ENCODE assay signal across 8 mouse cellular contexts in the genomic region with DNA sequence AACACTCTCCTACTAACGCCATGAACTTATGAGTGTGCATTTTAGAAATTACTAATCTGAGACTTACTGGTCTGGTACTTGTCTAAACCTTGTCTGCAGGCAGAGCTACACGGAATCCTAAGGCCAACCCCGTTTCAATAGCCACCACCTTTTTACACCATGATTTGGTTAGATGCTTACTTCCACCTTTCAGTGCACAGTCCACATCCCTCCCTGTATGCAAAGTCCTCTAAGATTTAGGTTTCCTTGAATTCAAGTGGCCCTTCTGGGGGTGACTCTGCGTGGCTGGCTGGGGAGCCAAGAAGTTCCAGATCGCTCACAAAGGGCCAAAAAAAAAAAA. TPM values are rescaled to one million over a fixed set of nuclear protein-coding genes. Genes with fewer than 3 reads are reported as not detected.
A peak's percentile ranks its signal among the peaks of the same experiment; 100 is the strongest.
DNase-seq lines count a peak whose midpoint lies in the region; ATAC-seq and TF ChIP-seq lines count a peak whose summit lies in the region.

No protein-coding gene starts in this region.

- TF ChIP-seq RAD21 in CH12.LX (IDR thresholded peaks at IDR 0.05; ENCODE audit: low read depth, low read length) = no peak

- no peak for ATAC-seq in forebrain, postnatal 0 days

- in situ Hi-C loops in CH12.LX (cut with MboI; ENCODE audit: low pct_ligation_motif_present, low pct_unique_long_range_greater_than_20kb, low sequenced_read_pairs) = no loop called here

- dilution Hi-C loops in CH12.LX (cut with MboI; ENCODE audit: extremely low pct_ligation_motif_present, extremely low pct_unique_long_range_greater_than_20kb, low sequenced_read_pairs) = no loop called here

- intact Hi-C loops in heart, adult 2 months (cut with DNase I) = loop anchor here (2.0 kb wide), 2 partner anchors 31 to 55 kb away; partner anchors contain the start of gene D230025D16Rik
- intact Hi-C loops in heart, postnatal 10 days (cut with DNase I) = loop anchor here (5.0 kb wide), 1 partner anchor 47 kb away; no protein-coding TSS in a partner anchor

- H3K36me3 ChIP-seq in heart, adult 2 months (ENCODE audit: control insufficient read depth, insufficient read depth, low read length) = peaks cover 7% of the 10 kb centered on the region
- H3K36me3 ChIP-seq in CH12.LX (replicated peaks in 1 of 2; ENCODE audit: control insufficient read depth in 1 of 2, insufficient read depth in 1 of 2, low read length in 1 of 2) (peaks cover 4 to 16% of the 10 kb centered on the region in 2 experiments), macrophage (ENCODE audit: inconsistent target) (no peaks in the 10 kb centered on the region)
- no peaks in the 10 kb centered on the region for H3K36me3 ChIP-seq in forebrain, postnatal 0 days (ENCODE audit: insufficient read depth)

- no peaks in the 10 kb centered on the region for H3K79me2 ChIP-seq in heart, adult 2 months (replicated peaks; ENCODE audit: control insufficient read depth, insufficient read depth, low read length)
- H3K79me2 ChIP-seq in CH12.LX (replicated peaks; ENCODE audit: control insufficient read depth, extremely low read depth, insufficient read depth, poor library complexity, severe bottlenecking) = peaks cover 32% of the 10 kb centered on the region
- peaks cover 28% of the 10 kb centered on the region for H3K79me2 ChIP-seq in macrophage (ENCODE audit: inconsistent target)

- H3K4me3 ChIP-seq in heart, adult 2 months = peak overlapping the region; percentile 93
- H3K4me3 ChIP-seq in CH12.LX (replicated peaks in 1 of 3; ENCODE audit: low read depth in 2 of 3, low read length in 2 of 3, poor library complexity in 1 of 3) (peak overlapping the region; percentile 37 to 87 (median 56)), macrophage (ENCODE audit: inconsistent target) (peak overlapping the region; percentile 33)
- peak overlapping the region; percentile 97 for H3K4me3 ChIP-seq in forebrain, postnatal 0 days (ENCODE audit: low read depth, low read length)

- H3K4me2 ChIP-seq in CH12.LX (ENCODE audit: insufficient read depth, low read depth, poor library complexity, severe bottlenecking) = peak overlapping the region; percentile 82
- peak overlapping the region; percentile 74 for H3K4me2 ChIP-seq in forebrain, postnatal 0 days (ENCODE audit: low read depth)

- peak overlapping the region; percentile 83 for H3K9ac ChIP-seq in heart, adult 2 months (ENCODE audit: low read depth, low read length)
- H3K9ac ChIP-seq in CH12.LX (ENCODE audit: insufficient read depth, low read depth) = peak overlapping the region; percentile 43
- peak overlapping the region; percentile 77 for H3K9ac ChIP-seq in forebrain, postnatal 0 days

- DNase-seq in heart, adult 2 months = no peak
- DNase-seq in heart, postnatal 10 days = no peak
- DNase-seq in CH12.LX (ENCODE audit: extremely low read depth) = no peak
- DNase-seq in forebrain, postnatal 0 days = no peak
- DNase-seq in ovary, postnatal 14 days (ENCODE audit: low spot score) = no peak
- no peak for DNase-seq in thymus, postnatal 4 days
- DNase-seq in kidney, postnatal 4 days = no peak

- H3K4me1 ChIP-seq in heart, adult 2 months (ENCODE audit: control insufficient read depth, insufficient read depth, low read length) = peaks cover 1% of the 10 kb centered on the region; the same call in 1 of the 2 replicates
- peaks cover 4 to 29% of the 10 kb centered on the region in 2 experiments for H3K4me1 ChIP-seq in CH12.LX (ENCODE audit: control insufficient read depth in 1 of 2, insufficient read depth in 2 of 2)
- no peaks in the 10 kb centered on the region for H3K4me1 ChIP-seq in forebrain, postnatal 0 days (ENCODE audit: insufficient read depth)

- TF ChIP-seq EP300 in heart, adult 2 months (IDR thresholded peaks at IDR 0.05; ENCODE audit: insufficient read depth, low read depth, low read length) = no peak
- peak; percentile 43; the same call in 1 of the 2 replicates for TF ChIP-seq EP300 in CH12.LX (IDR thresholded peaks at IDR 0.05; ENCODE audit: low read length)

- TF ChIP-seq CTCF in heart, adult 2 months (IDR thresholded peaks at IDR 0.05) = no peak
- no peak for TF ChIP-seq CTCF in CH12.LX (conservative IDR thresholded peaks at IDR 0.05 in 1 of 2, IDR thresholded peaks at IDR 0.05 in 1 of 2; ENCODE audit: low read depth in 2 of 2, low read length in 2 of 2)
- TF ChIP-seq CTCF in forebrain, postnatal 0 days (IDR thresholded peaks at IDR 0.05; ENCODE audit: low read depth) = no peak

- H3K27me3 ChIP-seq in heart, adult 2 months (ENCODE audit: control insufficient read depth, insufficient read depth, low read length) = no peaks in the 10 kb centered on the region
- no peaks in the 10 kb centered on the region for H3K27me3 ChIP-seq in CH12.LX (replicated peaks)
- no peaks in the 10 kb centered on the region for H3K27me3 ChIP-seq in forebrain, postnatal 0 days (ENCODE audit: insufficient read depth, low read length)

- peak overlapping the region; percentile 94 for H3K27ac ChIP-seq in heart, adult 2 months
- peak overlapping the region; percentile 75 for H3K27ac ChIP-seq in CH12.LX (ENCODE audit: insufficient read depth, low read depth)
- peak overlapping the region; percentile 88 for H3K27ac ChIP-seq in forebrain, postnatal 0 days (ENCODE audit: low read depth, low read length)
- H3K27ac ChIP-seq in macrophage = peak overlapping the region; percentile 52

- no peak for TF ChIP-seq POLR2A in heart, adult 2 months (IDR thresholded peaks at IDR 0.05; ENCODE audit: insufficient read depth, low read depth, low read length)
- no peak for TF ChIP-seq POLR2A in CH12.LX (IDR thresholded peaks at IDR 0.05; ENCODE audit: low read depth, low read length)

- 2% methylated on average over 5 of the region's 5 CpGs for WGBS in heart, adult 2 months
- 1% methylated on average over 5 of the region's 5 CpGs for WGBS in forebrain, postnatal 0 days
- 5% methylated on average over 5 of the region's 5 CpGs for WGBS in macrophage (ENCODE audit: missing documents)

- H3K9me3 ChIP-seq in CH12.LX (replicated peaks; ENCODE audit: low read length) = no peaks in the 10 kb centered on the region
- H3K9me3 ChIP-seq in forebrain, postnatal 0 days (ENCODE audit: low read length) = no peaks in the 10 kb centered on the region

TF ChIP-seq in CH12.LX, 34 proteins besides CTCF, POLR2A, EP300 and RAD21:
- peak; percentile 17; the same call in 1 of the 2 replicates for TF ChIP-seq MAZ (IDR thresholded peaks at IDR 0.05; ENCODE audit: low read depth, low read length)
- TF ChIP-seq ZNF384 (IDR thresholded peaks at IDR 0.05; ENCODE audit: low read depth, low read length) = peak; percentile 95; the same call in 1 of the 2 replicates
- peak; percentile 57; the same call in 1 of the 2 replicates for TF ChIP-seq CHD1 (IDR thresholded peaks at IDR 0.05; ENCODE audit: low read depth, low read length)
- peak; percentile 58; the same call in 1 of the 2 replicates for TF ChIP-seq MEF2A (IDR thresholded peaks at IDR 0.05; ENCODE audit: borderline replicate concordance, low read depth, low read length)
- no peak for TF ChIP-seq PAX5 (IDR thresholded peaks at IDR 0.05; ENCODE audit: low read length)
- TF ChIP-seq ETS1 (conservative IDR thresholded peaks at IDR 0.05; ENCODE audit: low read depth, low read length) = no peak

RNA-seq across cellular contexts. Expression of gene Cbfb, which starts 0.5 kb away (rescaled TPM):
- 10 to 100 TPM; 23.1 to 23.8 TPM for total RNA-seq in heart, adult 2 months (2021)
- polyA plus RNA-seq in heart, adult 2 months (2012; rRNA removed) = 6.4 and 11.0 TPM in 2 replicates
- 10 to 100 TPM; 32.4 to 37.0 TPM for total RNA-seq in heart, postnatal 10 days (2021)
- total RNA-seq in CH12.LX (2012; rRNA removed) (49.7 and 70.2 TPM in 2 replicates), CH12.LX (2014; rRNA removed) (170 and 203 TPM in 2 replicates)
- polyA plus RNA-seq in CH12.LX (2012; ENCODE audit: insufficient read length, low read depth) (87.9 and 97.7 TPM in 2 replicates), macrophage (2018) (59.1 to 125 TPM (median 65.1 TPM) in 3 replicates)
- 56.4 and 65.6 TPM in 2 replicates for total RNA-seq in forebrain, postnatal 0 days (2014; rRNA removed)
- polyA plus RNA-seq in forebrain, postnatal 0 days (2015; fragmentation: Nextera tagmentation; extraction: Ambion mirVana) = 23.5 and 29.9 TPM in 2 replicates
- total RNA-seq in macrophage (2018; cell fraction: chromatin; rRNA removed) = 100 to 1,000 TPM in 1 of 26 experiments, 10 to 100 TPM in 25; 45.3 to 102 (median 68.9) TPM
- 10 to 100 TPM; 47.6 to 72.0 (median 56.4) TPM for total RNA-seq in macrophage (2018; cell fraction: cytosol; rRNA removed)
- 100 to 1,000 TPM in 2 of 26 experiments, 10 to 100 TPM in 24; 41.3 to 104 (median 67.4) TPM for total RNA-seq in macrophage (2018; cell fraction: nucleus; rRNA removed)

RNA-seq across cellular contexts. Expression of gene Ces4a, which starts 38.4 kb away (rescaled TPM):
- total RNA-seq in heart, adult 2 months (2021) = not detected
- not detected in 2 replicates for polyA plus RNA-seq in heart, adult 2 months (2012; rRNA removed)
- total RNA-seq in heart, postnatal 10 days (2021) = not detected
- total RNA-seq in CH12.LX (2012; rRNA removed) (not detected in 2 replicates), CH12.LX (2014; rRNA removed) (not detected in 2 replicates)
- polyA plus RNA-seq in CH12.LX (2012; ENCODE audit: insufficient read length, low read depth) (not detected in 2 replicates), macrophage (2018) (not detected in 3 replicates)
- total RNA-seq in forebrain, postnatal 0 days (2014; rRNA removed) = 0.10 TPM in 1 of 2 replicates, not detected in the other
- 0.05 TPM in 1 of 2 replicates, not detected in the other for polyA plus RNA-seq in forebrain, postnatal 0 days (2015; fragmentation: Nextera tagmentation; extraction: Ambion mirVana)
- not detected for total RNA-seq in macrophage (2018; cell fraction: chromatin; rRNA removed)
- not detected for total RNA-seq in macrophage (2018; cell fraction: cytosol; rRNA removed)
- not detected for total RNA-seq in macrophage (2018; cell fraction: nucleus; rRNA removed)

RNA-seq across cellular contexts. Expression of gene D230025D16Rik, which starts 54.9 kb away (rescaled TPM):
- total RNA-seq in heart, adult 2 months (2021) = 10 to 100 TPM; 19.2 to 20.3 TPM
- 16.5 and 23.7 TPM in 2 replicates for polyA plus RNA-seq in heart, adult 2 months (2012; rRNA removed)
- total RNA-seq in heart, postnatal 10 days (2021) = 10 to 100 TPM; 18.2 to 19.5 TPM
- total RNA-seq in CH12.LX (2012; rRNA removed) = 10.7 and 11.9 TPM in 2 replicates
- total RNA-seq in CH12.LX (2014; rRNA removed) = 19.2 and 21.5 TPM in 2 replicates
- polyA plus RNA-seq in CH12.LX (2012; ENCODE audit: insufficient read length, low read depth) = 13.5 and 14.0 TPM in 2 replicates
- total RNA-seq in forebrain, postnatal 0 days (2014; rRNA removed) = 37.1 and 40.7 TPM in 2 replicates
- 22.0 and 25.5 TPM in 2 replicates for polyA plus RNA-seq in forebrain, postnatal 0 days (2015; fragmentation: Nextera tagmentation; extraction: Ambion mirVana)
- 10 to 100 TPM; 12.5 to 66.8 (median 40.9) TPM for total RNA-seq in macrophage (2018; cell fraction: chromatin; rRNA removed)
- total RNA-seq in macrophage (2018; cell fraction: cytosol; rRNA removed) = 10 to 100 TPM in 25 of 26 experiments, 1 to 10 TPM in 1; 9.8 to 26.8 (median 19.0) TPM
- 10 to 100 TPM; 14.2 to 65.6 (median 26.7) TPM for total RNA-seq in macrophage (2018; cell fraction: nucleus; rRNA removed)
- polyA plus RNA-seq in macrophage (2018) = 15.2 to 26.7 TPM (median 16.3 TPM) in 3 replicates

Comparison
In these comparisons a context has a peak if more than half of its experiments do, and no peak if none do; other contexts are left out.
1. H3K4me3 ChIP-seq: peak in every context shown above with its lines; median percentile 97 in forebrain, postnatal 0 days; 93 in heart, adult 2 months; 56 in CH12.LX; 33 in macrophage.